Mouse (Mus musculus) cortical plate, adult 2 months (tissue): ENCODE measurements around the gene Mterf4.

Experiments used
- CTCF ChIP-seq: fragments of 200-500 bp; IDR thresholded peaks from 2 replicates; pipeline ENCODE4 v1.5.1; 2011; ENCODE audit warnings: mild to moderate bottlenecking, control low read depth, low read length; ENCODE audit not compliant: insufficient read depth; ENCODE audit errors: extremely low read depth
- POLR2A ChIP-seq: fragments of 200-500 bp; IDR thresholded peaks from 2 replicates; pipeline ENCODE4 v1.6.1; 2011; ENCODE audit warnings: mild to moderate bottlenecking, low read length, control low read depth; ENCODE audit not compliant: insufficient read depth; ENCODE audit errors: extremely low read depth

GRCm38 (mm10) chr1:93299791-93300190 lies 5.9 kb downstream of the Mterf4 start:
- no peak for TF ChIP-seq CTCF
- no peak for TF ChIP-seq POLR2A
